Mouse (Mus musculus) olfactory bulb, adult 2 months (tissue): Measurements from ENCODE around the gene Gm7929. TPM values are rescaled to one million over a fixed set of nuclear protein-coding genes. Genes with fewer than 3 reads are reported as not detected.
"Not testable (repeated sequence)": the region's sequence is repeated elsewhere in the genome, so short reads cannot be mapped to it uniquely, and the experiment has no call there.

Experiments
- H3K27ac ChIP-seq: fragments of 200-500 bp; 2 replicates; pipeline ENCODE4 v1.5.1; 2012; ENCODE audit warnings: low read depth, low read length; ENCODE audit not compliant: insufficient read depth
- H3K4me1 ChIP-seq: fragments of 200-500 bp; 2 replicates; pipeline ENCODE4 v1.6.1; 2012; ENCODE audit warnings: low read length; ENCODE audit not compliant: control insufficient read depth, insufficient read depth
- H3K4me3 ChIP-seq: fragments of 200-500 bp; 2 replicates; pipeline ENCODE4 v1.5.1; 2012; ENCODE audit warnings: mild to moderate bottlenecking, low read depth, low read length, moderate library complexity; ENCODE audit not compliant: insufficient read depth
- WGBS: fragments of 180-500 bp; shearing (Covaris S2); methylation state at CpG from one replicate; pipeline ENCODE4 v1.1.7; 2018; 5-methylcytosine and 5-hydroxymethylcytosine counted together
- polyA plus RNA-seq: library from polyadenylated mRNA; stranded (reverse); fragments of >200 nt; gene quantifications from 2 replicates; pipeline ENCODE4 v1.2.4, GENCODE M21; 2012; ENCODE audit warnings: low replicate concordance; ENCODE audit not compliant: missing spikeins, insufficient read depth, insufficient read length

Gene Gm7929
- polyA plus RNA-seq: not detected in 2 replicates

DNA sequence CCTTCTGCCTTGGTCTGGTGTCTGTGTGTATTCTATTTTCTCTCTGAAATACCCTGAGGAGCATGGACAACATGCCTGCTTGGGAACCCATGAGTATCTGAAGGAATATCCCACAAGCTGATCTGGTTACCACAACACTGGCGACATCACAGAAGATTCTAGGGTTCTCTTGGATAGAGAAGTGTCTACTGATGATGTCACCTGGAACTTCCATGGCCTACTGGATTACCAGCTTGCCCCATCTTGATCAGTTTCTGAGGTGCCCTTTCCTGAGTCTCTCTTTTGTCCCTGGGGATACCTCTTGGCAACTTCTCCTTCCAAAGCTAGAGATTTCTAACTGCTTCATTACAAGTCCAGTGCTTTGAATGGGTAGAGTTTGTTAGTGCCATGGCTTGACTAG, at the start of gene Gm7929:
Gm7929 (minus strand) TSS at position 101 of the 400 bp plus-strand sequence.
- H3K4me3 ChIP-seq, H3K4me1 ChIP-seq, H3K27ac ChIP-seq: not testable (repeated sequence)
- WGBS: 87% methylated on average over 1 of the region's 1 CpGs

DNA sequence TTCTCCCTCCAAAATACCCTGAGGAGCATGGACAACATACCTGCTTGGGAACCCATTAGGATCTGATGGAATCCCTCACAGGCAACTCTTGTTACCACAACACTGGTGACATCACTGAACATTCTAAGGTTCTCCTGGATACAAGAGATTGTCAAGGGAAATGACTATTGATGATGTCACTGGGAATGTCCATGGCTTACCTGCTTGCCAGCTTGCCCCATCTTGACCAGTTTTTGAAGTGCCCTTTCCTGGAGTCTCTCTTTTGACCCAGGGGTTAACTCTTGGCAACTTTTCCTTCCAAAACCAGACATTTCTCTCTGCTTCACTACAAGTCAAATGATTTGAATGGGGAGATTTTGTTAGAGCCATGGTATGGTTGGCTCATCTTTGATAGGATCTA, 21.9 kb upstream of the Gm7929 start, which contains the start of gene Gm47189:
Gm47189 (minus strand) TSS at position 101 of the 400 bp plus-strand sequence.
- not testable (repeated sequence) for H3K27ac ChIP-seq, H3K4me3 ChIP-seq, H3K4me1 ChIP-seq

DNA sequence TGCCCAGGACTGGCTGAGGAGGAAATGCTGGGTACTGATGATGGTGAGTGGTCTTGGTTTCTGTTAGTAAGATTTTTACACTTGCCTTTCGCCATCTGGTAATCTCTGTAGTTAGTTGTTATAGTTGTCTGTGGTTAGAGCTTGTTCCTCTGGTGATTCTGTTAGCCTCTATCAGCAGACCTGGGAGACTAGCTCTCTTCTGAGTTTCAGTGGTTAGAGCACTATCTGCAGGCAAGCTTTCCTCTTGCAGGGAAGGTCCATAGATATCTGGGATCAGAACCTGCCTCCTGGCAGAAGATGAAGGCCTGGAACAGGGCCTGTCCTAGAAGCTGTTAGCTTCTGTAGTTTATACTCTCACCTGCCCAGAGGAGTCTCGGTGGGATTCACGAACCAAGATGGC, 5.5 kb upstream of the Gm7929 start:
- H3K4me3 ChIP-seq, H3K27ac ChIP-seq, H3K4me1 ChIP-seq: not testable (repeated sequence)
- WGBS: 79% methylated on average over 3 of the region's 3 CpGs

DNA sequence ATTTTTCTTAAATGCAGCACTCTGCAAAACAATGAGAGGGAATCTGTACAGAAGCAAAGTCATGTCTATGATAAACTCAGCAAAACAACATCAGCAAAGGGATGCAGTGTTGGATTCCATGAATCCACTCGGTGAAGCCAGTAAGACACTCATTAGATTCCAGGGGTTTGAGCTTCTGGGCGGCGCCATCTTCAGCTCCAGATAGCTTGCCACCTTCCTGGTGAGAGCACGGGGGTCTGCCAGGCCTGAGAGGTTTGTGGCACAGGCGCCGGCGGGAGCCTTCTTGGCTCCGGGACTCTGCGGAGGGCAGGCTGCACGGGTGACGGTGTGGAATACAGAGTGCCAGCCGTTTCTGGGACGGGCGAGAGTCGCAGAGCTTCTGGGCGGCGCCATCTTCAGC, 27.0 kb downstream of the Gm7929 start:
- H3K4me3 ChIP-seq, H3K27ac ChIP-seq, H3K4me1 ChIP-seq: not testable (repeated sequence)
- 79% methylated on average over 17 of the region's 17 CpGs for WGBS

DNA sequence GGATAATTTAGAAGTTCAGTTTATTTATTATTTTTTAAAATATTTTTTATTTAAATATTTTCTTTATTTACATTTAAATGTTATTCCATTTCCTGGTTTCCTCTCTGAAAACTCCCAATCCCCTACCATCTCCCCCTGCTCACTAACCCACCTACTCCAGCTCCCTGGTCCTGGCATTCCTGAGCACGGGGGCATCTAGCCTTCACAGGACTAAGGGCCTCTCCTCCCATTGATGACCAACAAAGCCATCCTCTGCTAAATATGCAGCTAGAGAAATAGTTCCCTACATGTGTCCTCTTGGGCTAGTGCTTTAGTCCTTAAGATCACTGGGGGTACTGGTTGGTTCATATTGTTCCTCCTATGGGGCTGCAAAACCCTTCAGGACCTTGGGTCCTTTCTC, 33.2 kb downstream of the Gm7929 start:
- H3K4me1 ChIP-seq, H3K27ac ChIP-seq, H3K4me3 ChIP-seq: not testable (repeated sequence)
- 80% methylated on average over 1 of the region's 1 CpGs for WGBS

DNA sequence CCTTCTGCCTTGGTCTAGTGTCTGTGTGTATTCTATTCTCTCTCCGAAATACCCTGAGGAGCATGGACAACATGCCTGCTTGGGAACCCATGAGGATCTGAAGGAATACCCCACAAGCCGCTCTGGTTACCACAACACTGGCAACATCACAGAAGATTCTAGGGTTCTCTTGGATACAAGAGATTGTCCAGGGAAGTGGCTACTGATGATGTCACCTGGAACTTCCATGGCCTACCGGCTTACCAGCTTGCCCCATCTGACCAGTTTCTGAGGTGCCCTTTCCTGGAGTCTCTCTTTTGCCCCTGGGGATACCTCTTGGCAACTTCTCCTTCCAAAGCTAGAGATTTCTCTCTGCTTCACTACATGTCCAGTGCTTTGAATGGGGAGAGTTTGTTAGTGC, 48.6 kb downstream of the Gm7929 start, which contains the start of gene Gm8068:
Gm8068 (minus strand) TSS at position 101 of the 400 bp plus-strand sequence.
- H3K4me3 ChIP-seq, H3K4me1 ChIP-seq, H3K27ac ChIP-seq: not testable (repeated sequence)
- WGBS: no CpG with 5 or more reads among the region's 3 CpGs

Other genes starting within 250 kb of the Gm7929 start
- gene Gm7970, start 195.0 kb downstream of the Gm7929 start, polyA plus RNA-seq: not detected in 2 replicates
- gene 1700049E17Rik2, start 177.4 kb downstream of the Gm7929 start, polyA plus RNA-seq: not detected in 2 replicates
- gene Gm3072, start 126.0 kb downstream of the Gm7929 start, polyA plus RNA-seq: not detected in 2 replicates
- not detected in 2 replicates for gene Gm3676, start 104.1 kb downstream of the Gm7929 start, polyA plus RNA-seq
- gene Gm8068, start 48.7 kb downstream of the Gm7929 start, polyA plus RNA-seq: not detected in 2 replicates
- gene Gm47189, start 21.8 kb upstream of the Gm7929 start, polyA plus RNA-seq: not detected in 2 replicates
- not detected in 2 replicates for gene Gm7980, start 156.7 kb upstream of the Gm7929 start, polyA plus RNA-seq
- not detected in 2 replicates for gene 1700049E17Rik1, start 174.3 kb upstream of the Gm7929 start, polyA plus RNA-seq
- gene 1700024B05Rik, start 193.4 kb upstream of the Gm7929 start, polyA plus RNA-seq: not detected in 2 replicates
- not detected in 2 replicates for gene Gm6401, start 217.3 kb upstream of the Gm7929 start, polyA plus RNA-seq
- not detected in 2 replicates for gene Gm3543, start 232.7 kb upstream of the Gm7929 start, polyA plus RNA-seq